Mouse (Mus musculus) CH12.LX (cell line): Measurements from ENCODE around the gene Acsl1. TPM values are rescaled to one million over a fixed set of nuclear protein-coding genes. Genes with fewer than 3 reads are reported as not detected.

Source experiments
- DNase-seq: peaks from one replicate; pipeline ENCODE4 v3.0.0-alpha.2; 2013; ENCODE audit errors: extremely low read depth
- H3K27ac ChIP-seq: 2 replicates; pipeline ENCODE4 v1.5.1; 2012; ENCODE audit warnings: low read depth, mild to moderate bottlenecking, control low read depth, moderate library complexity; ENCODE audit not compliant: insufficient read depth
- H3K27me3 ChIP-seq: replicated peaks from 2 replicates; pipeline ENCODE3; 2012; ENCODE audit warnings: inconsistent platforms
- H3K36me3 ChIP-seq, 2 experiments: replicated peaks in 1 of 2; 2 replicates each; pipeline versions ENCODE3 to v1.6.1; 2012; ENCODE audit warnings: inconsistent platforms in 1 of 2, low read length in 1 of 2, mild to moderate bottlenecking in 1 of 2, mixed read lengths in 1 of 2, moderate library complexity in 1 of 2; ENCODE audit not compliant: control insufficient read depth in 1 of 2, insufficient read depth in 1 of 2
- H3K4me1 ChIP-seq, 2 experiments: 2 replicates each; pipeline ENCODE4 v1.6.1; 2012; ENCODE audit warnings: inconsistent platforms in 1 of 2, moderate library complexity in 1 of 2; ENCODE audit not compliant: insufficient read depth in 2 of 2, control insufficient read depth in 1 of 2
- H3K4me2 ChIP-seq: 2 replicates; pipeline ENCODE4 v1.6.1; 2012; ENCODE audit warnings: low read depth, mild to moderate bottlenecking, control low read depth; ENCODE audit not compliant: poor library complexity, insufficient read depth, severe bottlenecking
- H3K4me3 ChIP-seq, 3 experiments: fragments of 150-350 bp in 1 of 3; sonication (generic) in 1 of 3; replicated peaks in 1 of 3; 2 replicates each; pipeline versions ENCODE3 to v1.5.1; 2011 to 2012; ENCODE audit warnings: low read depth in 2 of 3, low read length in 2 of 3, mild to moderate bottlenecking in 2 of 3, moderate library complexity in 2 of 3, control low read depth in 1 of 3, improper control_type of control experiment in 1 of 3, inconsistent platforms in 1 of 3, mixed read lengths in 1 of 3; ENCODE audit not compliant: poor library complexity in 1 of 3
- H3K79me2 ChIP-seq: replicated peaks from 2 replicates; pipeline ENCODE4 v1.6.1; 2012; ENCODE audit warnings: mild to moderate bottlenecking, moderate library complexity; ENCODE audit not compliant: control insufficient read depth, poor library complexity, insufficient read depth, severe bottlenecking; ENCODE audit errors: extremely low read depth
- H3K9ac ChIP-seq: 2 replicates; pipeline ENCODE4 v1.6.1; 2012; ENCODE audit warnings: low read depth, mild to moderate bottlenecking, control low read depth, moderate library complexity; ENCODE audit not compliant: insufficient read depth
- H3K9me3 ChIP-seq: replicated peaks from 2 replicates; pipeline ENCODE3; 2012; ENCODE audit warnings: low read length, inconsistent platforms, mixed read lengths
- BHLHE40 ChIP-seq: IDR thresholded peaks from 2 replicates; pipeline ENCODE4 v1.6.1; 2011; ENCODE audit warnings: mild to moderate bottlenecking, low read depth, low read length, improper control_type of control experiment
- CHD1 ChIP-seq: IDR thresholded peaks from 2 replicates; pipeline ENCODE4 v1.6.1; 2012; ENCODE audit warnings: low read depth, low read length, improper control_type of control experiment, inconsistent platforms
- CTCF ChIP-seq, 2 experiments: IDR thresholded peaks in 1 of 2; conservative IDR thresholded peaks in 1 of 2; 2 replicates each; pipeline ENCODE4 v1.5.1; 2011 to 2012; ENCODE audit warnings: low read depth in 2 of 2, low read length in 2 of 2, improper control_type of control experiment in 1 of 2, inconsistent platforms in 1 of 2, mild to moderate bottlenecking in 1 of 2, moderate library complexity in 1 of 2
- E2F4 ChIP-seq: IDR thresholded peaks from 2 replicates; pipeline ENCODE4 v1.6.1; 2011; ENCODE audit warnings: low read depth, low read length, improper control_type of control experiment; ENCODE audit not compliant: insufficient replicate concordance
- ELF1 ChIP-seq: IDR thresholded peaks from 2 replicates; pipeline ENCODE4 v1.6.1; 2014; ENCODE audit warnings: low read depth, mild to moderate bottlenecking, inconsistent platforms, low read length, improper control_type of control experiment
- EP300 ChIP-seq: IDR thresholded peaks from 2 replicates; pipeline ENCODE4 v1.6.1; 2011; ENCODE audit warnings: low read length, improper control_type of control experiment
- ETS1 ChIP-seq: conservative IDR thresholded peaks from 2 replicates; pipeline ENCODE4 v1.6.1; 2012; ENCODE audit warnings: low read depth, mild to moderate bottlenecking, inconsistent platforms, low read length, improper control_type of control experiment, moderate library complexity
- GABPA ChIP-seq: IDR thresholded peaks from 2 replicates; pipeline ENCODE4 v1.6.1; 2012; ENCODE audit warnings: low read depth, low read length, improper control_type of control experiment, inconsistent platforms; ENCODE audit not compliant: insufficient replicate concordance
- HCFC1 ChIP-seq: IDR thresholded peaks from 2 replicates; pipeline ENCODE4 v1.6.1; 2012; ENCODE audit warnings: low read depth, mild to moderate bottlenecking, inconsistent platforms, low read length, improper control_type of control experiment
- IRF4 ChIP-seq: IDR thresholded peaks from 2 replicates; pipeline ENCODE4 v1.6.1; 2014; ENCODE audit warnings: low read depth, mild to moderate bottlenecking, inconsistent platforms, low read length, improper control_type of control experiment
- JUN ChIP-seq: IDR thresholded peaks from 2 replicates; pipeline ENCODE4 v1.6.1; 2011; ENCODE audit warnings: low read depth, mild to moderate bottlenecking, low read length, improper control_type of control experiment, moderate library complexity; ENCODE audit not compliant: insufficient read depth
- JUND ChIP-seq: conservative IDR thresholded peaks from 2 replicates; pipeline ENCODE4 v1.6.1; 2011; ENCODE audit warnings: low read depth, low read length, improper control_type of control experiment
- KAT2A ChIP-seq: IDR thresholded peaks from 2 replicates; pipeline ENCODE4 v1.6.1; 2012; ENCODE audit warnings: low read length, improper control_type of control experiment, inconsistent platforms; ENCODE audit not compliant: insufficient replicate concordance
- MAFK ChIP-seq: IDR thresholded peaks from 2 replicates; pipeline ENCODE4 v1.6.1; 2011; ENCODE audit warnings: low read length, improper control_type of control experiment; ENCODE audit not compliant: insufficient replicate concordance
- MAZ ChIP-seq: IDR thresholded peaks from 2 replicates; pipeline ENCODE4 v1.6.1; 2012; ENCODE audit warnings: low read depth, mild to moderate bottlenecking, inconsistent platforms, low read length, improper control_type of control experiment, moderate library complexity
- MEF2A ChIP-seq: IDR thresholded peaks from 2 replicates; pipeline ENCODE4 v1.6.1; 2014; ENCODE audit warnings: low read depth, mild to moderate bottlenecking, inconsistent platforms, low read length, improper control_type of control experiment, borderline replicate concordance
- MXI1 ChIP-seq: IDR thresholded peaks from 2 replicates; pipeline ENCODE4 v1.6.1; 2011; ENCODE audit warnings: mild to moderate bottlenecking, low read depth, low read length, improper control_type of control experiment
- MYC ChIP-seq: IDR thresholded peaks from 2 replicates; pipeline ENCODE4 v1.6.1; 2011; ENCODE audit warnings: low read depth, mild to moderate bottlenecking, improper control_type of control experiment, low read length
- NELFE ChIP-seq: IDR thresholded peaks from 2 replicates; pipeline ENCODE4 v1.6.1; 2011; ENCODE audit warnings: low read depth, low read length, improper control_type of control experiment
- NRF1 ChIP-seq: IDR thresholded peaks from 2 replicates; pipeline ENCODE4 v1.6.1; 2014; ENCODE audit warnings: low read depth, mild to moderate bottlenecking, inconsistent platforms, low read length, improper control_type of control experiment, moderate library complexity
- POLR2A ChIP-seq: IDR thresholded peaks from 2 replicates; pipeline ENCODE4 v1.6.1; 2011; ENCODE audit warnings: low read depth, mild to moderate bottlenecking, improper control_type of control experiment, low read length
- RCOR1 ChIP-seq: conservative IDR thresholded peaks from 2 replicates; pipeline ENCODE4 v1.6.1; 2012; ENCODE audit warnings: low read depth, mild to moderate bottlenecking, inconsistent platforms, low read length, improper control_type of control experiment
- TBP ChIP-seq: conservative IDR thresholded peaks from 2 replicates; pipeline ENCODE4 v1.6.1; 2011; ENCODE audit warnings: low read depth, low read length, improper control_type of control experiment
- TCF12 ChIP-seq: IDR thresholded peaks from 2 replicates; pipeline ENCODE4 v1.6.1; 2014; ENCODE audit warnings: low read depth, mild to moderate bottlenecking, inconsistent platforms, low read length, improper control_type of control experiment
- USF1 ChIP-seq: IDR thresholded peaks from 2 replicates; pipeline ENCODE4 v1.6.1; 2014; ENCODE audit warnings: low read depth, mild to moderate bottlenecking, inconsistent platforms, low read length, improper control_type of control experiment
- USF2 ChIP-seq: conservative IDR thresholded peaks from 2 replicates; pipeline ENCODE4 v1.6.1; 2011; ENCODE audit warnings: low read depth, low read length, improper control_type of control experiment
- ZC3H11A ChIP-seq: IDR thresholded peaks from 2 replicates; pipeline ENCODE4 v1.6.1; 2012; ENCODE audit warnings: low read depth, mild to moderate bottlenecking, inconsistent platforms, low read length, improper control_type of control experiment
- ZKSCAN1 ChIP-seq: IDR thresholded peaks from 2 replicates; pipeline ENCODE4 v1.6.1; 2012; ENCODE audit warnings: low read depth, inconsistent platforms, low read length, improper control_type of control experiment, borderline replicate concordance
- ZNF384 ChIP-seq: IDR thresholded peaks from 2 replicates; pipeline ENCODE4 v1.6.1; 2012; ENCODE audit warnings: low read depth, low read length, improper control_type of control experiment, inconsistent platforms
- dilution Hi-C: fragments of 300-500 bp; cut with MboI; formaldehyde crosslinking; loops from 2 replicates; pipeline ENCODE4 v1.14.3; 2020; ENCODE audit warnings: low sequenced_read_pairs; ENCODE audit not compliant: extremely low pct_unique_long_range_greater_than_20kb, extremely low pct_ligation_motif_present
- in situ Hi-C: fragments of 300-500 bp; cut with MboI; formaldehyde crosslinking; loops from 3 replicates; pipeline ENCODE4 v1.14.3; 2019; ENCODE audit warnings: low sequenced_read_pairs, low pct_ligation_motif_present, low pct_unique_long_range_greater_than_20kb, mixed read lengths
- polyA plus RNA-seq: library from polyadenylated mRNA; unstranded; fragments of >175 nt; gene quantifications from 2 replicates; pipeline ENCODE4 v1.2.1, GENCODE M21; 2012; ENCODE audit warnings: low read depth; ENCODE audit not compliant: insufficient read length
- total RNA-seq, 2 experiments: library from RNA; depleted of rRNA; stranded (reverse); fragments of 300-350 nt in 1 of 2; fragments of >200 nt in 1 of 2; gene quantifications; 2 replicates each; pipeline ENCODE4 v1.2.3; 2012 to 2014

Gene Acsl1
- total and polyA plus RNA-seq, 3 experiments, result 8.7 to 27.9 (median 19.5) TPM

DNA sequence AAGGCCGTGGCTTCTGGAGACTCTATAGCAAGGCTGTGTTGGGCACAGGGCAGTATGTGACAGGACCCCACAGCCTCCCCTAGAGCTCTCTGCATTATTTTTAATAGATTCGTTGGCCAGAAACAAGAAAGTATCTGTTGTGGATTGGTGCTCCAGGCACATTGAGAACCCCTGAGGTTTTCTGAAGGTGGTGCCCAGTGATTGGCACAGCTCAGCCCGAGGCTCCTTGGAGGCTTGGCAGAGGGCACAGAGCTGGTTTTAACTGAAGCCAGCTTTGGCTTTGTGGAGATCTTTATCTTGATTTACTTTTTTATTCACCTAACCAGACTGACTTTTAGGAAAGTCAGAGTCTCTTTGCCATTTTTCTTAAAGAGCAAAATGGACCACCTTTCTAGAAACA is 38.6 kb downstream of the Acsl1 start:
- peaks cover 5 to 47% of the 10 kb centered on the region in 2 experiments for H3K36me3 ChIP-seq
- no peak overlapping the region for H3K9ac ChIP-seq
- DNase-seq, result no peak
- in situ Hi-C loops (no loop called here), dilution Hi-C loops (no loop called here)
- no peaks in the 10 kb centered on the region; the same call in 1 of the 2 replicates for H3K79me2 ChIP-seq
- no peak overlapping the region for H3K27ac ChIP-seq
- no peak overlapping the region for H3K4me2 ChIP-seq
- no peak overlapping the region for H3K4me3 ChIP-seq
- H3K9me3 ChIP-seq, result no peaks in the 10 kb centered on the region
- H3K27me3 ChIP-seq, result no peaks in the 10 kb centered on the region
- H3K4me1 ChIP-seq, result peaks cover 12 to 52% of the 10 kb centered on the region in 2 experiments
- TF ChIP-seq CTCF (conservative IDR thresholded peaks at IDR 0.05 in 1 of 2, IDR thresholded peaks at IDR 0.05 in 1 of 2; ENCODE audit: low read depth in 2 of 2, low read length in 2 of 2) (no peak), IRF4 (no peak), POLR2A (no peak), KAT2A (no peak), BHLHE40 (no peak), HCFC1 (no peak), MXI1 (no peak), ZC3H11A (no peak), MAZ (no peak), JUND (no peak), MYC (no peak), TBP (no peak), ZKSCAN1 (no peak), ELF1 (no peak), E2F4 (no peak), EP300 (no peak), USF2 (no peak), TCF12 (no peak), ETS1 (no peak), JUN (no peak)

DNA sequence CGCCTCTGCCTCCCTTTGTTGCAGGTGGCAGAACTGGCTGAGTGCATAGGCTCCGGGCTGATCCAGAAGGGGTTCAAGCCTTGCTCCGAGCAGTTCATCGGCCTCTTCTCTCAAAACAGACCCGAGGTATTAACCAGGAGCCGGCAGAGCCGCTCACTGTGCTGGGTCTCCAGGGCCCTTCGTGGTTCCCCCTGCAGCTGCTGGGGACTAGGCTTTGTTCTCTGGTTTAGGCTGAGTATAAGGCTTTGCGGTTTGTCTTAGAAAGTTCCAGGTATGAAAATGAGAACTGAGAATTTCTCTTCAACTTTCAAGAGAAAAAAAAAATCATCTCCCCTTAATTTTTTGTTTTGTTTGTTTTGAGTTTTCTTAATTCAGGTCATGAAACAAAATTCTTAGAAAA is 40.5 kb downstream of the Acsl1 start:
- Histone ChIP-seq H3K79me2 (no peaks in the 10 kb centered on the region; the same call in 1 of the 2 replicates), H3K9ac (no peak overlapping the region), H3K9me3 (no peaks in the 10 kb centered on the region), H3K27ac (no peak overlapping the region), H3K27me3 (no peaks in the 10 kb centered on the region), H3K4me1 (peaks cover 12 to 52% of the 10 kb centered on the region in 2 experiments), H3K4me3 (no peak overlapping the region), H3K36me3 (peaks cover 5 to 42% of the 10 kb centered on the region in 2 experiments), H3K4me2 (peak overlapping the region; percentile 4; the same call in 1 of the 2 replicates)
- dilution Hi-C loops, result no loop called here
- peak; percentile 81 for DNase-seq
- in situ Hi-C loops, result no loop called here
- TF ChIP-seq TCF12 (peak; percentile 78), MYC (0 out of 2 replicates have a peak, but pooled peaks have one; percentile 38), CHD1 (no peak), RCOR1 (peak; percentile 95), NELFE (no peak), MEF2A (peak; percentile 74; the same call in 1 of the 2 replicates), EP300 (peak; percentile 98), ETS1 (peak; percentile 57), MAFK (peak; percentile 89), BHLHE40 (peak; percentile 75), ZC3H11A (no peak), MXI1 (no peak), ZNF384 (peak; percentile 95), GABPA (no peak), HCFC1 (no peak), IRF4 (peak; percentile 95), JUND (peak; percentile 51), ELF1 (0 out of 2 replicates have a peak, but pooled peaks have one; percentile 26), CTCF (conservative IDR thresholded peaks at IDR 0.05 in 1 of 2, IDR thresholded peaks at IDR 0.05 in 1 of 2; ENCODE audit: low read depth in 2 of 2, low read length in 2 of 2) (no peak), POLR2A (no peak), USF1 (no peak), ZKSCAN1 (no peak), MAZ (peak; percentile 73; the same call in 1 of the 2 replicates), NRF1 (no peak), KAT2A (0 out of 2 replicates have a peak, but pooled peaks have one; percentile 33)
